Mouse (Mus musculus): Measurements from ENCODE around the gene Rit1. TPM values are rescaled to one million over a fixed set of nuclear protein-coding genes. Genes with fewer than 3 reads are reported as not detected.
A peak's percentile ranks its signal among the peaks of the same experiment; 100 is the strongest.
"Not testable (repeated sequence)": the region's sequence is repeated elsewhere in the genome, so short reads cannot be mapped to it uniquely, and the experiment has no call there.

The Rit1 gene
- total RNA-seq, 2 experiments from 2014 or later: 20.8 to 20.9 TPM

- no peak for TF ChIP-seq CTCF (IDR thresholded peaks at IDR 0.05)
- DNase-seq: no peak
- no peak overlapping the region for H3K4me3 ChIP-seq
- intact Hi-C loops (cut with DNase I): loop anchor here (10.0 kb wide), 1 partner anchor 366 kb away; no protein-coding TSS in a partner anchor
- H3K27ac ChIP-seq: no peak overlapping the region
Measured at GRCm38 (mm10) chr3:88698834-88699233, 17.8 kb upstream of the Rit1 start.

GRCm38 (mm10) chr3:88700247-88700646 lies 16.4 kb upstream of the Rit1 start:
- no peak for DNase-seq
- no peak overlapping the region for H3K27ac ChIP-seq
- intact Hi-C loops (cut with DNase I): no loop called here
- TF ChIP-seq CTCF (IDR thresholded peaks at IDR 0.05): no peak
- H3K4me3 ChIP-seq: no peak overlapping the region

GRCm38 (mm10) chr3:88701222-88701621 lies 15.4 kb upstream of the Rit1 start:
- TF ChIP-seq CTCF (IDR thresholded peaks at IDR 0.05): no peak
- no peak overlapping the region for H3K27ac ChIP-seq

GRCm38 (mm10) chr3:88713709-88714108 lies 2.9 kb upstream of the Rit1 start:
- no peak overlapping the region for H3K4me3 ChIP-seq
- intact Hi-C loops (cut with DNase I): no loop called here
- DNase-seq: no peak
- H3K27ac ChIP-seq: no peak overlapping the region
- no peak for TF ChIP-seq CTCF (IDR thresholded peaks at IDR 0.05)

More at GRCm38 (mm10) chr3:88701222-88701621, 15.4 kb upstream of the Rit1 start:
- no peak for DNase-seq
- intact Hi-C loops (cut with DNase I): no loop called here
- no peak overlapping the region for H3K4me3 ChIP-seq

GRCm38 (mm10) chr3:88714725-88715124 lies 1.9 kb upstream of the Rit1 start:
- no peak for TF ChIP-seq CTCF (IDR thresholded peaks at IDR 0.05)
- intact Hi-C loops (cut with DNase I): loop anchor here (5.0 kb wide), 1 partner anchor 32 kb away; no protein-coding TSS in a partner anchor
- DNase-seq: no peak

GRCm38 (mm10) chr3:88715716-88716115 lies 922 bp upstream of the Rit1 start:
- not testable (repeated sequence) for DNase-seq, H3K4me3 ChIP-seq, H3K27ac ChIP-seq
- intact Hi-C loops (cut with DNase I): loop anchor here (5.0 kb wide), 1 partner anchor 33 kb away; no protein-coding TSS in a partner anchor

More at GRCm38 (mm10) chr3:88714725-88715124, 1.9 kb upstream of the Rit1 start:
- no peak overlapping the region for H3K4me3 ChIP-seq
- no peak overlapping the region for H3K27ac ChIP-seq

GRCm38 (mm10) chr3:88717198-88717798 lies 660 bp downstream of the Rit1 start:
- DNase-seq: peak; percentile 38
- peak overlapping the region; percentile 91 for H3K4me3 ChIP-seq
- TF ChIP-seq CTCF (IDR thresholded peaks at IDR 0.05): no peak
- H3K27ac ChIP-seq: peak overlapping the region; percentile 91
- intact Hi-C loops (cut with DNase I): loop anchor here (5.0 kb wide), 1 partner anchor 35 kb away; no protein-coding TSS in a partner anchor

- intact Hi-C loops (cut with DNase I): loop anchor here (5.0 kb wide), 1 partner anchor 36 kb away; no protein-coding TSS in a partner anchor
Measured at GRCm38 (mm10) chr3:88717831-88718230, 1.2 kb downstream of the Rit1 start.

GRCm38 (mm10) chr3:88719098-88719497 lies 2.5 kb downstream of the Rit1 start:
- Histone ChIP-seq H3K27ac (peak overlapping the region; percentile 91), H3K4me3 (peak overlapping the region; percentile 91)
- intact Hi-C loops (cut with DNase I): loop anchor here (5.0 kb wide), 1 partner anchor 37 kb away; no protein-coding TSS in a partner anchor
- peak; percentile 25; the same call in 1 of the 2 replicates for TF ChIP-seq CTCF (IDR thresholded peaks at IDR 0.05)
- DNase-seq: peak; percentile 63

More at GRCm38 (mm10) chr3:88717831-88718230, 1.2 kb downstream of the Rit1 start:
- no peak for DNase-seq
- Histone ChIP-seq H3K4me3 (peak overlapping the region; percentile 91), H3K27ac (peak overlapping the region; percentile 91)
- TF ChIP-seq CTCF (IDR thresholded peaks at IDR 0.05): no peak

GRCm38 (mm10) chr3:88736556-88736955 lies 19.9 kb downstream of the Rit1 start:
- no peak for TF ChIP-seq CTCF (IDR thresholded peaks at IDR 0.05)
- DNase-seq: no peak
- H3K4me3 ChIP-seq: no peak overlapping the region
- H3K27ac ChIP-seq: no peak overlapping the region
- intact Hi-C loops (cut with DNase I): loop anchor here (5.0 kb wide), 2 partner anchors 59 to 144 kb away; no protein-coding TSS in a partner anchor

- intact Hi-C loops (cut with DNase I): loop anchor here (5.0 kb wide), 2 partner anchors 61 to 146 kb away; no protein-coding TSS in a partner anchor
- Histone ChIP-seq H3K27ac (no peak overlapping the region), H3K4me3 (no peak overlapping the region)
- peak; percentile 74 for DNase-seq
- peak; percentile 89 for TF ChIP-seq CTCF (IDR thresholded peaks at IDR 0.05)
Measured at GRCm38 (mm10) chr3:88738641-88739040, 22.0 kb downstream of the Rit1 start.

GRCm38 (mm10) chr3:88740147-88740546 lies 23.5 kb downstream of the Rit1 start:
- H3K4me3 ChIP-seq: no peak overlapping the region
- H3K27ac ChIP-seq: no peak overlapping the region
- DNase-seq: no peak
- TF ChIP-seq CTCF (IDR thresholded peaks at IDR 0.05): peak; percentile 28; the same call in 1 of the 2 replicates
- intact Hi-C loops (cut with DNase I): no loop called here

- no peak overlapping the region for H3K4me3 ChIP-seq
- no peak for DNase-seq
Measured at GRCm38 (mm10) chr3:88745534-88745933, 28.9 kb downstream of the Rit1 start.

More at GRCm38 (mm10) chr3:88745534-88745933, 28.9 kb downstream of the Rit1 start:
- no peak for TF ChIP-seq CTCF (IDR thresholded peaks at IDR 0.05)
- intact Hi-C loops (cut with DNase I): no loop called here
- H3K27ac ChIP-seq: no peak overlapping the region

Measured in gastrocnemius, adult 2 months (tissue).